Mouse (Mus musculus) megakaryocyte, embryonic 14.5 days (primary cell): Measurements from ENCODE around the gene 4930579F01Rik. TPM values are rescaled to one million over a fixed set of nuclear protein-coding genes. Genes with fewer than 3 reads are reported as not detected.

Experiments
- H3K27me3 ChIP-seq: replicated peaks from 2 replicates; pipeline ENCODE3; 2012; ENCODE audit warnings: inconsistent platforms
- H3K36me3 ChIP-seq: replicated peaks from 2 replicates; pipeline ENCODE3; 2012; ENCODE audit warnings: low read length, inconsistent platforms, mixed read lengths
- H3K4me1 ChIP-seq: 2 replicates; pipeline ENCODE4 v1.6.1; 2012; ENCODE audit warnings: inconsistent platforms
- H3K4me3 ChIP-seq: replicated peaks from 2 replicates; pipeline ENCODE3; 2012; ENCODE audit warnings: moderate library complexity, mild to moderate bottlenecking, inconsistent platforms
- H3K9me3 ChIP-seq: 2 replicates; pipeline ENCODE4 v1.6.1; 2012; ENCODE audit warnings: inconsistent platforms
- FLI1 ChIP-seq: IDR thresholded peaks from 2 replicates; pipeline ENCODE4 v1.6.1; 2012; ENCODE audit warnings: low read length, inconsistent platforms, mixed read lengths
- GATA1 ChIP-seq: IDR thresholded peaks from 3 replicates; pipeline ENCODE4 v1.6.1; 2012; ENCODE audit warnings: mixed read lengths, low read length, inconsistent platforms, borderline replicate concordance
- polyA plus RNA-seq: library from polyadenylated mRNA; stranded (reverse); fragments of >175 nt; gene quantifications from 2 replicates; pipeline ENCODE4 v1.2.3, GENCODE M21; 2012; ENCODE audit warnings: low replicate concordance; ENCODE audit not compliant: insufficient read depth

4930579F01Rik gene
- polyA plus RNA-seq, 1 experiment = not detected

- peaks cover 5% of the 10 kb centered on the region for H3K27me3 ChIP-seq
- peaks cover 2% of the 10 kb centered on the region; the same call in 1 of the 2 replicates for H3K4me1 ChIP-seq
- TF ChIP-seq FLI1 (no peak), GATA1 (no peak)
- no peak overlapping the region for H3K4me3 ChIP-seq
- peaks cover 5% of the 10 kb centered on the region; the same call in 1 of the 2 replicates for H3K9me3 ChIP-seq
- no peaks in the 10 kb centered on the region for H3K36me3 ChIP-seq
Observed at GRCm38 (mm10) chr3:138192260-138192659, 1.4 kb downstream of the 4930579F01Rik start.

GRCm38 (mm10) chr3:138185995-138186930 lies 7.4 kb downstream of the 4930579F01Rik start:
- Histone ChIP-seq H3K9me3 (peaks cover 4% of the 10 kb centered on the region; the same call in 1 of the 2 replicates), H3K4me3 (no peak overlapping the region), H3K36me3 (no peaks in the 10 kb centered on the region), H3K4me1 (no peaks in the 10 kb centered on the region), H3K27me3 (peaks cover 6% of the 10 kb centered on the region)
- TF ChIP-seq GATA1 (no peak), FLI1 (no peak)

DNA sequence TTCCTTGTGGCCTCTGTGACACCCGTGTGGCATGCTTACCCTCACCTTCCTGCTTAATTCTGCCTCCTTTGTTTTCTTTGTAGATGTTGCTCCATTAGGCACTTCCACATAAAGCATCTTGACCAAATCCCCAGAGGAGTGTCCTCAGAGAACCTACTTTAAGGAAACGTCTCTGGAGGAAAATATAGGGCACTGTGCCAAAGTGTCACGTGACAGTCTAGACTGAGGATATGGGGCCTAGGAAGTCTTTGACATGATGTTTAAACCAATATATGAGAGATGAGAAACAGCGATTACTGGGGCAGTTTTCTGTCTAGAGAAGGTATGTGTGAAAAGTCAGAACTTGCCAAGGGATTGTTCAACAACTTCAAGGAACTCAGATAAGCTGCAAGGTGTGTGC lies 8.3 kb downstream of the 4930579F01Rik start:
- no peak for TF ChIP-seq FLI1
- TF ChIP-seq GATA1 = no peak
- no peaks in the 10 kb centered on the region for H3K4me1 ChIP-seq
- H3K4me3 ChIP-seq = no peak overlapping the region
- H3K9me3 ChIP-seq = no peaks in the 10 kb centered on the region
- H3K36me3 ChIP-seq = no peaks in the 10 kb centered on the region
- peaks cover 6% of the 10 kb centered on the region for H3K27me3 ChIP-seq

DNA sequence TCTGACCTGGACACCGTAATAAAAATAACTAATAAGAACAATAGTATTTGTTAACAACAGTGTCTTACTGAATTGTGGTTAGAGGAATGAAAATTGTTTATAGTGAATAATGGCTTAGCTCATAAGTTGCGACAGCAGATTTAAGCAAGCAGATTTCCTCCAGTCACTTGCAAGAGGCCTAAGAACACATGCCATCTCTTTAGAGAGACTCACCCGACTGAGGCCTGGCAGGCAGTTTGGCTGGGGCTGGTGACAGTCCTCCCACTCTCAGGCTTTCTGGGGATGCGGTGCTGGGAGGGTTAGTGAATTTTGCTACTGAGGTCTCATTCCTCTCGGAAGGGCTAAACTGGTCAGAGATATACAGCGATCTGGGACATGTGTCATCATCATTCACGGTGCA lies 10.3 kb downstream of the 4930579F01Rik start:
- Histone ChIP-seq H3K9me3 (no peaks in the 10 kb centered on the region), H3K27me3 (peaks cover 9% of the 10 kb centered on the region), H3K4me3 (no peak overlapping the region), H3K36me3 (no peaks in the 10 kb centered on the region), H3K4me1 (no peaks in the 10 kb centered on the region)
- TF ChIP-seq FLI1 (no peak), GATA1 (no peak)

DNA sequence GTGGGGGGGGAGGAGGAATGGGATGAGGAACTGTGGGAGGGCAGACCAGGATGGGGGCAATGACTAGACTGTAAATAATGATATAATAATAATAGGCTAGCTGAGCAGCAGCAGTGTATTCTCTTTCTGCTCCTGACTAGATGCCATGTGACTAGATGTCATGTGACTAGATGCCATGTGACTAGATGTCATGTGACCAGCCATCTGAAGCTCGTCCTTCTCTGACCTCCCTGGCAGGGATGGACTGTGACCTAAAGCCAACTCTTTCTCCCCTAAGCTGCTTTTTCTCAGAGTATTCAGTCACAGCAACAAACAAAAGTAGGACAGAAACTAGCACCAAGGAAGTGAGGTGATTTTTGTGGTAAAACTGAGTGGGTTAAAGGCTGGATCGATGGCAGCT lies 11.6 kb downstream of the 4930579F01Rik start:
- H3K4me3 ChIP-seq = no peak overlapping the region
- TF ChIP-seq GATA1 (no peak), FLI1 (no peak)
- H3K9me3 ChIP-seq = no peaks in the 10 kb centered on the region

GRCm38 (mm10) chr3:138175551-138175950 lies 18.1 kb downstream of the 4930579F01Rik start:
- Histone ChIP-seq H3K9me3 (peaks cover 16% of the 10 kb centered on the region), H3K4me3 (no peak overlapping the region), H3K27me3 (peaks cover 5% of the 10 kb centered on the region), H3K36me3 (no peaks in the 10 kb centered on the region), H3K4me1 (no peaks in the 10 kb centered on the region)
- no peak for TF ChIP-seq GATA1
- no peak for TF ChIP-seq FLI1

More for the DNA sequence above, 11.6 kb downstream of the 4930579F01Rik start:
- Histone ChIP-seq H3K27me3 (peaks cover 11% of the 10 kb centered on the region), H3K4me1 (no peaks in the 10 kb centered on the region), H3K36me3 (no peaks in the 10 kb centered on the region)

DNA sequence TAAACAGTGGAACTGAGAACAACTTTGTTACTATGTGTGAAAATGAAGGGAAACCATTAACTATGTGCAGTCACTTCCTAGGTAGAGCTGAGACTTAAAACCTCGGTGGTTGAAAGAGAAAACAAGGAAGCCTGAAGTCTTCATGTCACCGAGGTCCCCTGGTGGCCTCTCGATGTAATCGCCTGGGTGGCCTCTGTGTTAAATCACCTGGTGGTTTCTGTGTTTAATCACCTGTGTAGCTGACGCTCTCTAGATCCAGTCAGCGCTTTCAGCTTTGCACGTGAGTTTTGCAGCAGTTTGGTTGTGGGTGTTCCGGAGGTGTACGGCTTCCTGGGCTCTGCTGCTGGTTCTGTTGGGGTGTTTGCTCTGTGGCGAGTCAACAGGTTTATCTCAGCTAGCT lies 20.3 kb downstream of the 4930579F01Rik start:
- H3K9me3 ChIP-seq = peaks cover 16% of the 10 kb centered on the region
- no peak overlapping the region for H3K4me3 ChIP-seq
- peaks cover 2% of the 10 kb centered on the region for H3K27me3 ChIP-seq
- H3K4me1 ChIP-seq = no peaks in the 10 kb centered on the region
- H3K36me3 ChIP-seq = no peaks in the 10 kb centered on the region
- TF ChIP-seq GATA1 (no peak), FLI1 (no peak)

GRCm38 (mm10) chr3:138162553-138163183 lies 31.0 kb downstream of the 4930579F01Rik start:
- TF ChIP-seq FLI1 = no peak
- TF ChIP-seq GATA1 = no peak
- no peaks in the 10 kb centered on the region for H3K9me3 ChIP-seq
- H3K27me3 ChIP-seq = no peaks in the 10 kb centered on the region

GRCm38 (mm10) chr3:138161623-138162022 lies 32.0 kb downstream of the 4930579F01Rik start:
- no peaks in the 10 kb centered on the region for H3K4me1 ChIP-seq
- H3K9me3 ChIP-seq = no peaks in the 10 kb centered on the region
- TF ChIP-seq FLI1 (no peak), GATA1 (no peak)
- no peak overlapping the region for H3K4me3 ChIP-seq
- no peaks in the 10 kb centered on the region for H3K27me3 ChIP-seq
- peaks cover 14% of the 10 kb centered on the region for H3K36me3 ChIP-seq

More at GRCm38 (mm10) chr3:138162553-138163183, 31.0 kb downstream of the 4930579F01Rik start:
- Histone ChIP-seq H3K36me3 (peaks cover 7% of the 10 kb centered on the region), H3K4me1 (no peaks in the 10 kb centered on the region), H3K4me3 (no peak overlapping the region)

DNA sequence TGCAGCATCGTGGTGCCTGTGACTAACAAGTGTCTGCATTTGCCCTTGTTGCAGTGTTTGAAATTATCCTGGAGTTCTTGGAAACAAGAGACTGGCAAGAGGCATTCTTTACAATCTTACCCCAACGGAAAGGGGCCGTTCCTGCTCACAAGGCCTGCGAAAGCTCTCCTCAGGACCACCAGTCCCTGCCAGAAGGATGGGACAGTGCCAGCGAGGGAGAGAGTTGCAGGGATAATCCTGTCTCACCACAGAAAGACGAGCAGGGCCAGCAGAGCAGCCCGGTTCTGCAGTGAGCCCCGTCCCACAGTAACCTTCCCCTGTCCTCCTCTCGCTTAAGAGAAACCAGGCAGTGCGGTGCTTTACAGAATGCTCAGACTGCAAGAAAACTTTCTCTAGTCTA lies 37.0 kb downstream of the 4930579F01Rik start:
- H3K27me3 ChIP-seq = no peaks in the 10 kb centered on the region
- no peak overlapping the region for H3K4me3 ChIP-seq
- H3K4me1 ChIP-seq = no peaks in the 10 kb centered on the region
- TF ChIP-seq GATA1 = no peak
- no peak for TF ChIP-seq FLI1
- peaks cover 60% of the 10 kb centered on the region for H3K36me3 ChIP-seq
- H3K9me3 ChIP-seq = no peaks in the 10 kb centered on the region
